In the genomic region with DNA sequence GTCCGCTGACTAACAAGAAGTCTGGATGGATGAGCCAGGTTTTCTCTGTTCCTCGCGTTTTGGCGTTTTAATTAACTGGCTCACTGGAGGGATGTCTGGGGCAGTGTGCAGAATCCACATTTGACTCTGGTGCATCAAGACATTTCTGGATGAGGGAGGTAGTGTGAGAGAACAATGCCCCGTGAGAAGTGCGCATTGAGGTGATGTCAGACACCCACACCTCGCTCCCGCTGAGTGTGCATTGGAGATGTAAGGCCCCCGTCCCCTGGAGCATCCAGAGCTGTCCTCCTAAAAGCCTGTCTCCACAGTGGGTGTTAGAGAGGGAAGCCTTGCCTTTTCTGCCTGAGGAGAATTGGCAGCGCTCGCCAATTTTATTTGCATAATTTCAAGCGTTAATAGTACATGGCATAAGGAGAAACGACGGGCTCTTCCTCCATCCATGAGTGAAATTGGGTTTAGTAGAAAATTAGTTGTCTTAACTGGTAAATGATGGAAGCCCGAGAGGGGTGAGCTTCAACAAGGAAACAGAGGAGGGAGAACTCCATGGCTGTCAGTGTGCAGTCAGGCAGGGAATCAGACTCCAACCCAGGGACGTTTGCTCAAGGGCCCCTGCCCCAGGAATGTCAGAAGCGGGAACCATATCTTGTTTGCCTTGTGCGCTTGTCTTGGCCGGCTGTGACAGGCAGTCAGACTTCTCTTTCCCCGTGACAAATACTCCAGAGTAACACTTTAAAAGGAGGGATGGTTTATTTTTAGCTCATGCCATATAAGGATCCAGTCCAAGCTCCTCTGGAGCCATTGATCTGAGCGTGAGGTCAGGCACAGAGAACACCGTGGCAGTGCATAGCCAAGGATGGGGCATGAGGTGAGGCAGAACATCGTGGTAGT, we compare ENCODE assay signal across 11 mouse cellular contexts. TPM values are rescaled to one million over a fixed set of nuclear protein-coding genes. Genes with fewer than 3 reads are reported as not detected.
DNase-seq lines count a peak whose midpoint lies in the region; ATAC-seq and TF ChIP-seq lines count a peak whose summit lies in the region.
"Had no signal": no experiment of that assay in that cellular context is flagged by ENCODE, and none has a peak within 500 bp of the region (broad histone marks: within the 10 kb centered on the region; RNA-seq: fewer than 3 reads in every experiment).

No protein-coding gene starts in this region.

- no peaks in the 10 kb centered on the region for H3K9me3 ChIP-seq in embryonic facial prominence, embryonic 14.5 days (ENCODE audit: control insufficient read depth, low read length)
- 0 out of 2 replicates have a peak, but pooled peaks cover 3% of the 10 kb centered on the region for H3K9me3 ChIP-seq in embryonic facial prominence, embryonic 10.5 days

- intact Hi-C loops in left cerebral cortex, adult 2 months (cut with DNase I), result no loop called here

- peak; percentile 30 for DNase-seq in embryonic facial prominence, embryonic 14.5 days (ENCODE audit: low spot score)
- no peak for DNase-seq in embryonic facial prominence, embryonic 10.5 days (ENCODE audit: low spot score)
- DNase-seq in right cerebral cortex, adult 18-20 months, result peak; percentile 59
- DNase-seq in right cerebral cortex, postnatal 14 days, result no peak
- peak in 1 of 2 experiments; percentile 56 for DNase-seq in left cerebral cortex, adult 2 months (ENCODE audit: extremely low spot score in 1 of 2, low spot score in 2 of 2)
- no peak for DNase-seq in Muller cell, postnatal 12 days (ENCODE audit: inconsistent ontology term)
- DNase-seq in gastrocnemius, postnatal 4 days (ENCODE audit: low spot score in 2 of 2), result no peak
- DNase-seq in adipocyte (ENCODE audit: low spot score), result no peak

- H3K27me3 ChIP-seq in embryonic facial prominence, embryonic 14.5 days (replicated peaks; ENCODE audit: control insufficient read depth, insufficient read depth, low read length), result no peaks in the 10 kb centered on the region
- no peaks in the 10 kb centered on the region for H3K27me3 ChIP-seq in embryonic facial prominence, embryonic 10.5 days (replicated peaks; ENCODE audit: low read depth, poor library complexity, severe bottlenecking)

- no peak overlapping the region for H3K4me2 ChIP-seq in embryonic facial prominence, embryonic 14.5 days (ENCODE audit: low read depth, low read length)

- H3K9ac ChIP-seq in embryonic facial prominence, embryonic 14.5 days (ENCODE audit: low read depth, low read length), result no peak overlapping the region

- 0 out of 2 replicates have a peak overlapping the region, but pooled peaks have one; percentile 15 for H3K27ac ChIP-seq in embryonic facial prominence, embryonic 14.5 days (replicated peaks; ENCODE audit: low read depth, low read length)
- H3K27ac ChIP-seq in embryonic facial prominence, embryonic 10.5 days (replicated peaks), result no peak overlapping the region
- H3K27ac ChIP-seq in left cerebral cortex, adult 2 months, result peak overlapping the region; percentile 32; the same call in 1 of the 2 replicates
- H3K27ac ChIP-seq: macrophage had no signal

- no peaks in the 10 kb centered on the region for H3K4me1 ChIP-seq in embryonic facial prominence, embryonic 14.5 days (ENCODE audit: control insufficient read depth, insufficient read depth, low read length)
- H3K4me1 ChIP-seq in embryonic facial prominence, embryonic 10.5 days, result peaks cover 7% of the 10 kb centered on the region

- no peak for TF ChIP-seq CTCF in left cerebral cortex, adult 2 months (IDR thresholded peaks at IDR 0.05)

- H3K4me3 ChIP-seq in embryonic facial prominence, embryonic 14.5 days (ENCODE audit: low read depth, low read length), result no peak overlapping the region
- no peak overlapping the region for H3K4me3 ChIP-seq in embryonic facial prominence, embryonic 10.5 days
- no peak overlapping the region for H3K4me3 ChIP-seq in left cerebral cortex, adult 2 months

- H3K36me3 ChIP-seq in embryonic facial prominence, embryonic 14.5 days (ENCODE audit: control insufficient read depth, insufficient read depth, low read length), result no peaks in the 10 kb centered on the region
- peaks cover 24% of the 10 kb centered on the region for H3K36me3 ChIP-seq in embryonic facial prominence, embryonic 10.5 days (replicated peaks)

- 71% methylated on average over 23 of the region's 23 CpGs for WGBS in embryonic facial prominence, embryonic 14.5 days
- whole genome bisulfite sequencing in embryonic facial prominence, embryonic 10.5 days, result 85% methylated on average over 23 of the region's 23 CpGs

- ATAC-seq in embryonic facial prominence, embryonic 14.5 days (ENCODE audit: low read depth), result peak; percentile 37; the same call in 1 of the 2 replicates
- ATAC-seq: activated CD4-positive, CD25-positive, alpha-beta regulatory T cell, adult 4 months; intestine, postnatal 0 days had no signal

RNA-seq across cellular contexts. Expression of a gene that starts 35.8 kb away (rescaled TPM):
- polyA plus RNA-seq in embryonic facial prominence, embryonic 14.5 days (2014; fragmentation: Nextera tagmentation; extraction: Ambion mirVana), result 1.1 and 1.6 TPM in 2 replicates
- 2.3 and 3.3 TPM in 2 replicates for polyA plus RNA-seq in embryonic facial prominence, embryonic 10.5 days (2016; fragmentation: Nextera tagmentation; extraction: Ambion mirVana)
- total RNA-seq in left cerebral cortex, adult 2 months (2021), result 10 to 100 TPM; 80.0 to 92.0 TPM
- total RNA-seq in gastrocnemius, postnatal 4 days (2021), result 1 to 10 TPM; 1.3 to 1.4 TPM
- polyA plus RNA-seq: activated CD4-positive, CD25-positive, alpha-beta regulatory T cell, adult 4 months; macrophage had no signal

Comparison
In these comparisons a context has a peak if more than half of its experiments do, and no peak if none do; other contexts are left out.
1. DNase-seq: peak in embryonic facial prominence, embryonic 14.5 days (single experiment) and right cerebral cortex, adult 18-20 months (single experiment); none in embryonic facial prominence, embryonic 10.5 days (single experiment), right cerebral cortex, postnatal 14 days (single experiment), Muller cell, postnatal 12 days (single experiment), gastrocnemius, postnatal 4 days (0 of 2) and adipocyte (single experiment).
2. RNA of a gene that starts 35.8 kb away (total RNA-seq): 80.0 to 92.0 TPM in left cerebral cortex, adult 2 months; 1.3 to 1.4 TPM in gastrocnemius, postnatal 4 days; every median in the first group is over 10 times any median in the second.